Mouse (Mus musculus) left cerebral cortex, adult 11 months (tissue): ENCODE results near the gene Ssxb8.
"Not testable (repeated sequence)": the region's sequence is repeated elsewhere in the genome, so short reads cannot be mapped to it uniquely, and the experiment has no call there.

ENCODE experiments used
- DNase-seq: peaks from one replicate; pipeline ENCODE4 v3.0.0; 2022; ENCODE audit warnings: low spot score

The Ssxb8 gene

GRCm38 (mm10) chrX:8690744-8691143, at the start of gene Ssxb8:
Gene Ssxb8 (minus strand): TSS chrX:8690844.
- DNase-seq: not testable (repeated sequence)

- DNase-seq: peak; percentile 35
These were observed 42.3 kb upstream of the Ssxb8 start for GRCm38 (mm10) chrX:8732907-8733306.

- no peak for DNase-seq
These were observed 27.6 kb downstream of the Ssxb8 start for GRCm38 (mm10) chrX:8663085-8663484.
